Mouse (Mus musculus) liver, embryonic 11.5 days (tissue): ENCODE measurements around the gene Myo18b. TPM values are rescaled to one million over a fixed set of nuclear protein-coding genes. Genes with fewer than 3 reads are reported as not detected.

ENCODE experiments used
- ATAC-seq: fragments of 200-750 bp; cut with Nextera tagmentation; replicated peaks from 2 replicates; pipeline ENCODE4 v1.8.0; 2017; ENCODE audit warnings: moderate number of reproducible peaks, mild to moderate bottlenecking, moderate TSS enrichment, moderate library complexity; ENCODE audit not compliant: low FRiP score
- DNase-seq: peaks from one replicate; pipeline ENCODE4 v3.0.0-alpha.2; 2017; ENCODE audit warnings: low spot score
- H3K27ac ChIP-seq: fragments of 300-500 bp; sonication (generic); 2 replicates; pipeline ENCODE4 v1.5.1; 2014; ENCODE audit warnings: mild to moderate bottlenecking, low read depth, low read length, control low read depth
- H3K27me3 ChIP-seq: fragments of 300-500 bp; sonication (generic); replicated peaks from 2 replicates; pipeline ENCODE4 v1.6.1; 2014; ENCODE audit warnings: low read length, mixed read lengths; ENCODE audit not compliant: control insufficient read depth, insufficient read depth
- H3K36me3 ChIP-seq: fragments of 300-500 bp; sonication (generic); 2 replicates; pipeline ENCODE4 v1.6.1; 2014; ENCODE audit warnings: mild to moderate bottlenecking, low read length, moderate library complexity, mixed read lengths; ENCODE audit not compliant: control insufficient read depth, insufficient read depth
- H3K4me1 ChIP-seq: fragments of 300-500 bp; sonication (generic); replicated peaks from 2 replicates; pipeline ENCODE4 v1.6.1; 2014; ENCODE audit warnings: low read length, mixed read lengths; ENCODE audit not compliant: control insufficient read depth, insufficient read depth
- H3K4me2 ChIP-seq: fragments of 300-500 bp; sonication (generic); 2 replicates; pipeline ENCODE4 v1.6.1; 2014; ENCODE audit warnings: mild to moderate bottlenecking, control low read depth, moderate library complexity
- H3K4me3 ChIP-seq: fragments of 300-500 bp; sonication (generic); 2 replicates; pipeline ENCODE4 v1.5.1; 2014; ENCODE audit warnings: low read depth, low read length, control low read depth
- H3K9ac ChIP-seq: fragments of 300-500 bp; sonication (generic); 2 replicates; pipeline ENCODE4 v1.6.1; 2014; ENCODE audit warnings: low read depth, low read length, control low read depth
- H3K9me3 ChIP-seq: fragments of 300-500 bp; sonication (generic); 2 replicates; pipeline ENCODE4 v1.6.1; 2016; ENCODE audit warnings: low read length, inconsistent platforms, mixed read lengths; ENCODE audit not compliant: control insufficient read depth
- WGBS: fragments of 180-500 bp; shearing (Covaris S2); extraction: QIAGEN DNeasy Blood & Tissue Kit; methylation state at CpG from one replicate; pipeline ENCODE4 v1.1.7; 2014; 5-methylcytosine and 5-hydroxymethylcytosine counted together
- polyA plus RNA-seq: library from polyadenylated mRNA; unstranded; fragments of >200 nt; fragmentation: Nextera tagmentation; extraction: Ambion mirVana; gene quantifications from 2 replicates; pipeline ENCODE4 v1.2.1, GENCODE M21; 2014

Myo18b gene
- polyA plus RNA-seq, 1 experiment from 2014 or later, result 0.60 TPM

- Histone ChIP-seq H3K27me3 (no peaks in the 10 kb centered on the region), H3K4me2 (no peak overlapping the region), H3K36me3 (no peaks in the 10 kb centered on the region), H3K9me3 (no peaks in the 10 kb centered on the region), H3K4me3 (no peak overlapping the region), H3K9ac (no peak overlapping the region), H3K4me1 (no peaks in the 10 kb centered on the region), H3K27ac (no peak overlapping the region)
- no peak for DNase-seq
- WGBS, result 82% methylated on average over 12 of the region's 12 CpGs
- no peak for ATAC-seq
Observed at GRCm38 (mm10) chr5:112740651-112741050, 155.5 kb downstream of the Myo18b start.

DNA sequence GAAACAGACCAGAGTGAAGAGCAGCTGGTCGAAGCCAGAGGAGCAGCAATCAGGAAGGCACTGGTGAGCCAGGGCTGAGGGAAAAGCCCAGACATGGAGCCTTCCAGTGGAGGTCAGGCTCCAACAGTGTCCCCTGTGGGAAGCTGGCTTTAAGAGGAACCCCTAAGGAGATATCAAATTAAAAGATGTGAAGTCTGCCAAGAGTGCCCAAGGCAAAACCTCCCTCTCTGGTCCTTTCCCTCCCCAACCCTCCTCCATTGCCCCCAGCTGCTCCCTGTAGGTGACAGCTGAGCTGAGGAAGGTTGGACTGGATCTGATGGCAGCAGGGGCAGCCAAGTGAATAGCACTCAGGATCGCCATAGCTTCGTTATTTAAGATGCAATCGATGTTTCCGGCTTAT is 161.1 kb downstream of the Myo18b start:
- Histone ChIP-seq H3K9me3 (no peaks in the 10 kb centered on the region), H3K27ac (no peak overlapping the region), H3K36me3 (no peaks in the 10 kb centered on the region), H3K4me1 (no peaks in the 10 kb centered on the region), H3K4me3 (no peak overlapping the region), H3K27me3 (no peaks in the 10 kb centered on the region), H3K9ac (no peak overlapping the region), H3K4me2 (no peak overlapping the region)
- ATAC-seq, result no peak
- DNase-seq, result no peak
- 78% methylated on average over 5 of the region's 5 CpGs for WGBS

DNA sequence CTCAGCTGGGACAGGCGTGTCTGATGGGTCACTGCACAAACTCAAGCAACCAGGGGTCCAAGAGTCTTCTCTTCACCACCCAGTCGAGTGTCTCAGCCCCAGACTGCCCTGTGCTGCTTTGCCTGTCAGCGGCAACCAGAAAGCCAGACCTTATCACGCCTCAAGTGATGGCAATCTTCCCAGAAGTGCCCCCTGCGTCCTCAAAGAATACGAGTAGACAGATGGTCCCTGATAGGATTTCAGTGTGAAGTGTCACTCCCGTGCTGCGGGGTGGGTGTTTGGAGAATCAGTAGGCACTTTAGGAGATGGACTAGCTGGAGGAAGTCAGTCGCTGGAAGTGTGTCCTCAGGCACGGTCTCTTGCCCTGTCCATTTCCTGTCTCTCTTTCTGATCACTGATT is 165.6 kb downstream of the Myo18b start:
- Histone ChIP-seq H3K27ac (no peak overlapping the region), H3K36me3 (no peaks in the 10 kb centered on the region), H3K4me1 (no peaks in the 10 kb centered on the region), H3K27me3 (no peaks in the 10 kb centered on the region), H3K4me2 (no peak overlapping the region), H3K9me3 (no peaks in the 10 kb centered on the region), H3K9ac (no peak overlapping the region), H3K4me3 (no peak overlapping the region)
- no peak for ATAC-seq
- DNase-seq, result no peak
- 34% methylated on average over 10 of the region's 10 CpGs for WGBS

DNA sequence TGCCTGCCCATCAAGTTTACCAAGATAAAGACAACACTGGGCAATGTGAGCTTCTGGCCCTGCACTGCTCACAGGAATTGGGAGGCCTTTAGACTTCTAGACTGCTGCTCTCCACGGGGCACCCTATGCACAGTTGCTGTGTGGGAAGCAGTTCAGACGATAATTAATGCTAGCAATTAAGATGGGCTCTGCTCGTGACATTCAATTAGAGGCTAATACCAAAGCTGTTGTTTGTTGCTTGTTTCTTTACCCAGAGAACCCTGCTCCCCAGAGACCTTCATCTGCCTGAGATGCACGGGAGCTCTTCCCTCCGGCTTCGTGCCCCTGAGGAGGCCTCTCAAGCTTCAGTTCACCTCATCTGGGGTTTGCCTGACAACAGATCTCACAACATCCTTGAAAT is 167.7 kb downstream of the Myo18b start:
- H3K27ac ChIP-seq, result no peak overlapping the region
- H3K36me3 ChIP-seq, result no peaks in the 10 kb centered on the region
- DNase-seq, result no peak
- H3K9ac ChIP-seq, result no peak overlapping the region
- no peak overlapping the region for H3K4me3 ChIP-seq
- H3K4me2 ChIP-seq, result no peak overlapping the region
- H3K9me3 ChIP-seq, result no peaks in the 10 kb centered on the region
- no peak for ATAC-seq
- no peaks in the 10 kb centered on the region for H3K27me3 ChIP-seq
- no peaks in the 10 kb centered on the region for H3K4me1 ChIP-seq
- 75% methylated on average over 6 of the region's 6 CpGs for WGBS

DNA sequence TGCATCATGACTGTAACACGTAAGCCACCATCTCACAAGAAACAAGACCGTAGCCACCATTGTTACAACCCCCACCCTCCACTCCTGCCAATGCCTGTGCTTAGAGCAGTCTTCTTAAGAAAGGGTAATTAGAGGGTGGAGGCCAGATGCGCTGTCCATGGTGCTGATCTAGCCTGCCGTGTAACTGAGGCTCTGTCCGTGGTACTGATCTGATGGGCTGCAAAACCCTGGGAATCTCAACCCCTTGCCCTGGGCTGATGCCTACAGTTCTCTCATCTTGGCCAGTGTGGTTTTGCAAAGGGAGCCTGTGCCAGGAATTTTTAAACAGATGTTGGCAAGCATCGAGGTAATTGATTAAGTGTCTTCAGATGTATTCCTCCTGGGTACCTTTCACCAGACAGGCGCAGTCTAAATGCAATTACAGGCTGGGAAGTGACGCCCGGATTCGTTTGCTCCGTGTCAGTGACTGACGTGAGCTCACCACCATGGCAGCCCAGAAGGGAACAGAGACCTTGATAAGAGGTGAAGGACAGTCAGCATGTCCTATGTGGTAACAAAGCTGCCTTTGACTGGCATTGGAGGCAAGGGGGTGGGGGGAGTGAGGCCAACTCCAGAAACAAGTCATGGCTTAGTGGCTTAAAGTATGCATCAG is 177.4 kb downstream of the Myo18b start:
- Histone ChIP-seq H3K9me3 (no peaks in the 10 kb centered on the region), H3K27me3 (no peaks in the 10 kb centered on the region), H3K4me2 (no peak overlapping the region), H3K36me3 (no peaks in the 10 kb centered on the region), H3K4me1 (no peaks in the 10 kb centered on the region), H3K4me3 (no peak overlapping the region), H3K27ac (no peak overlapping the region), H3K9ac (no peak overlapping the region)
- WGBS, result 45% methylated on average over 12 of the region's 12 CpGs
- DNase-seq (peak; percentile 69), ATAC-seq (no peak)

- Histone ChIP-seq H3K4me1 (no peaks in the 10 kb centered on the region), H3K9ac (no peak overlapping the region), H3K9me3 (no peaks in the 10 kb centered on the region), H3K36me3 (no peaks in the 10 kb centered on the region), H3K4me3 (no peak overlapping the region), H3K27ac (no peak overlapping the region), H3K4me2 (no peak overlapping the region), H3K27me3 (no peaks in the 10 kb centered on the region)
- DNase-seq, result no peak
- no peak for ATAC-seq
- 60% methylated on average over 8 of the region's 8 CpGs for WGBS
Observed at GRCm38 (mm10) chr5:112714679-112715446, 181.3 kb downstream of the Myo18b start.

DNA sequence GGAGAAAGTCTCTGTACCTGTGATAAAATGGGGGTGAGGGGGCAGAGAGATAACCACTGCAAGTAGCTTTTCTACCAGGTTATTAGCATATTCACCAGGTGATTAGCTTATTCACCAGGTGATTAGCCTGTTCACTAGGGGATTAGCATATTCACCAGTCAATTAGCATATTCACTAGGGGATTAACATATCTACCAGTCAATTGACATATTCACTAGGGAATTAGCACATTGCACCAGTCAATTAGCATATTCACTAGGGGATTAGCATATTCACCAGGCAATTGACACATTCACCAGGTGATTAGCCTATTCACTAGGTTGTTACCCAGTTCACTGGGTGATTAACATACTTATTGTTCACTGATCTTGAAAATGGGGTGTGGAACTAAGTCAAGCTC is 186.3 kb downstream of the Myo18b start:
- no peaks in the 10 kb centered on the region for H3K36me3 ChIP-seq
- DNase-seq, result no peak
- no peaks in the 10 kb centered on the region for H3K27me3 ChIP-seq
- no peak overlapping the region for H3K4me2 ChIP-seq
- H3K4me1 ChIP-seq, result no peaks in the 10 kb centered on the region
- no peaks in the 10 kb centered on the region for H3K9me3 ChIP-seq
- H3K4me3 ChIP-seq, result no peak overlapping the region
- H3K27ac ChIP-seq, result no peak overlapping the region
- no peak overlapping the region for H3K9ac ChIP-seq
- ATAC-seq, result no peak

GRCm38 (mm10) chr5:112708441-112708840 is 187.7 kb downstream of the Myo18b start:
- Histone ChIP-seq H3K9ac (no peak overlapping the region), H3K4me3 (no peak overlapping the region), H3K27me3 (no peaks in the 10 kb centered on the region), H3K4me2 (no peak overlapping the region), H3K36me3 (no peaks in the 10 kb centered on the region), H3K9me3 (no peaks in the 10 kb centered on the region), H3K27ac (no peak overlapping the region), H3K4me1 (no peaks in the 10 kb centered on the region)
- no peak for ATAC-seq
- DNase-seq, result no peak

DNA sequence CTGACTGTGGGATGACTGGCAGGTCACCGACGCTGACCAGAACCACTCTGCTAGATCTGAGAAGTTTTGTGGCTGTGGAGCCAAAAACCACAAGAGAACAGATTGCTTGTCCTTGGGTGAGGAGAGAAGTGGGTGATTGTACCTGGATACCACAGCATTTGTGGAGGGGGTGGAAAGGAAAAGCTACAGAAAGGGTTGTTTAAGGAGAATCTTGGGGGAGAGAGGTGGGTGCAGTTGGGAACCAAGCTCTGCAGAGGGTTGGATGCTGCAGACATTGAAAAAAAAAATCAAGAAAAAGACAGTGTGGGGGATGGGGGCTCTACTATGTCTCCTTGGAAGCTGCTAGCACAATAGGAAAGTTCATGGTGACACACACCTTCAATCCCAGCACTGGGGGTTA is 188.7 kb downstream of the Myo18b start:
- no peak overlapping the region for H3K9ac ChIP-seq
- H3K27me3 ChIP-seq, result no peaks in the 10 kb centered on the region
- no peak for DNase-seq
- H3K27ac ChIP-seq, result no peak overlapping the region
- no peak overlapping the region for H3K4me2 ChIP-seq
- ATAC-seq, result no peak
- no peaks in the 10 kb centered on the region for H3K4me1 ChIP-seq
- no peaks in the 10 kb centered on the region for H3K36me3 ChIP-seq
- no peaks in the 10 kb centered on the region for H3K9me3 ChIP-seq
- H3K4me3 ChIP-seq, result no peak overlapping the region
- 82% methylated on average over 2 of the region's 2 CpGs for WGBS
